Mouse (Mus musculus): ENCODE measurements around the gene Trh.

Gene Trh

DNA sequence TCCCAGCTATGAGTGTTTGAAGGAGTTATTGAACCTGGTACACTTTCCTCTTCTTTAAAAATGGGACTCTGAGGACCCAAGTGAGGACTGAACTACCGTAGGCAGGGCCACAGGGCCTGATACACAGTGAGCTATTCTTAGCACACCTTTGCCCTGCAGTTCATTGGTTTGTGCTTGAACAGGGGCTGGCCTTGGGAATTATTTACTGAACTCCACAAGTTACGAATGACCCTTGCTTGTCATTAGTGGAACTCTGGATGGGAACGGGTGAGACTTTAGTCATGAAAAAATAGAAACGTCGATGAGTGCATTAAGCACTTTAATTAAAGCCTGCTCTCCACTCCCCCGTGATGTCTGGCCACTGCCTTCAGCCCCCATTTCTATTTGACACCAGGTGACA, 22.8 kb downstream of the Trh start:
- no peak for DNase-seq

DNA sequence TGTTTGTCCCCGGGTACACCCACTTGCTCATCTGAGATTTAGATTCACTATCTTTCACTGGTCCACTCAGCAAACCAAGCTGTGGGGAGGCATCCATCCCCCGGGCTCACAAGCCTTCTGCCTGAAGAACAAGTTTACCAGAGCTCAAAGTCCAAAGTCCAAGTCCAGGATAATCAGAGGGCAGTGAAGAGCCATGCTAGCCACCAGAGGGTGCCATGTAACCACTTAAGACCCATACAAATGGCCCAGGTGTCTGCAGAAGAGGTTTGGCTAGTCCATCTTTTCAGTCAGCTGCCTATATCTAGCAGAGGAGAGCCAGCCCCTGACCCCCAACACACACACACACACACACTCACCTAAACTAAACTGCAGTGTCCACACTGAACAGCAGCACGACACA, 25.0 kb downstream of the Trh start:
- DNase-seq, result peak; percentile 74 to 75

DNA sequence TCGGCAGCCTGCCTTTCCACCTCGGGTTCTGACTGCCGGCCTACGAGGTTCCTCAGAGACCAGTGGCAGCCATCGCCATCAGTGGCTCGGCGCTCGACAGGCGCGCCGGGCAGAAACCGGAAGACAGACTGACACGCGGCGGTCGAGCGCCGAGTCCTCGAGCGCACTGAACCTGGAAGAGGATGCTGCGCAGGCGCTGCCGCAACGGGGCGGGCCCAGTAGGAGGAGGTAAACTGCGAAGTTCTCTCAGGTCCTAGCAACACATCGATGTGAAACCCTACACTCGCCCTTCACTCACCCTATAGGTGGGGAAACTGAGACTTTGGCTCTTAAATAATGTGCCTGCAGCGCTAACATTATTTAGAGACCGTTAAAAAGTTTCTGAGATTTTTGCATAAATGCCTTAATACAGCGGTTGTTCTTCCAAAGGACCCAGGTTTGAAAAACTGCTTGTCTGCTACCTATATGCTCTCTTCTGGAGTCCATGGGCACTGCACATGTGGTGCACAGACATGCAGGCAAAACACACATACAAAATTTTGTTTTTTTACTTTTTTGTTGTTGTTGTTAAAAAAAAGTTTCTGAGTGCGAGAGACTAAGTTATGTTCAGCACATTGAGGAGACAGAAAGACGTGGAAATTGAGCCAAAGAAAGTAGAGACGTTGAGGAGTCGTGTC, 29.5 kb downstream of the Trh start, which contains the start of gene Rbsn:
Rbsn (minus strand) TSS at position 153 of the 677 bp plus-strand sequence.
- peak; percentile 89 to 91 for DNase-seq

DNA sequence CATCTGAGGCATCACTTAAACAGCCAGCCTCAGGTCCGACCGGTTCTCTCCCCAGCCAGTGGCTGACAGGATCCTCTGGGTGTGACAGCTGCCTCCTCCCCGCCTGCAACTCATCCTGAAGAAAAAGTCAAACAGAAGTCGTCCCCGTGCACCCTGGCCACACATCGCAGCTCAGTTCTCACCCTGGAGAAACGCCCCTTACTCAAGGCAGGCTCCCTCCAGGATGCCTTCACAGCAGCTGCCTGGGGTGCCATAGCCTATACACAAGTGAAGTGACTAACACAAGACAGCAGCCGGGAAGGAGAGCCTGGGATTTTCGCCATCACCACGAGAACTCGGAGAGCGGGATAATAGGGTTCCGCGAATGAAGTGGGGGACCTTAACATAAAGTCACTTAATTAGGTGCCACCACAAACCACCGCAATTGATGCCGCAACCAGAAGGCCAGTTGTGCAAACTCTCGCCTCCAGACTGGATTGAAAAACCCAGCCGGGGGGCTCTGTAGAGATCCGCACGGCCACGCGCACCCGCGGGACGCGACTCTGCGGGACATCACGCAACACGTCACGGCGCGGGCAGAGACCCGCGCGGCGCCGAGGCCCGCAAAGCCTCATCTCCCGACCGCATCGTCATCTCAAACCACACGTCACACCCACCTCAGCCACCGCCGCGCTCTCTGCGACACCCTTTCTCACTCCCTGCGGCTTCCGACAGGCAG, 30.2 kb downstream of the Trh start:
- no peak for DNase-seq

DNA sequence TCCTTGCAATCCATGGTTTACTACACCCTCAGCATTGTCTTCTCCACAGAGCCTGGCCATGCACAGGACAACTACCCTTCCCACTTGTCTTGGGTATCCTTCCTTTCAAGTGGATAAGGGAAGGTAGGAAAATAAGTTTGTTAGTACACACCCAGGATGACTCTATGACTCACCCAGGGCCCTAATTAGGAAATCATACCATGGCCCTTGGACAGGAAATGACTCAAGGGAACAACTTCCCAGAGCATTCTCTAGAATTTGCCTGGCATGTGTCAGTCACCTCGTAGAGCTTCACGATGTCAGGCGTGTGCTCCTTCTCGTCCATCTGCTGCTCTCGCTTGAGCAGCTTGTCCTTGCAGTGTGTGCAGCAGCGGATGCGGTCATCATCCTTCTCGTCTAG, 45.0 kb downstream of the Trh start:
- DNase-seq, result no peak
